Mouse (Mus musculus): ENCODE measurements around the gene Mettl9. TPM values are rescaled to one million over a fixed set of nuclear protein-coding genes. Genes with fewer than 3 reads are reported as not detected.

Mettl9 gene
- polyA plus RNA-seq, 1 experiment from 2014 or later = 228 TPM

DNA sequence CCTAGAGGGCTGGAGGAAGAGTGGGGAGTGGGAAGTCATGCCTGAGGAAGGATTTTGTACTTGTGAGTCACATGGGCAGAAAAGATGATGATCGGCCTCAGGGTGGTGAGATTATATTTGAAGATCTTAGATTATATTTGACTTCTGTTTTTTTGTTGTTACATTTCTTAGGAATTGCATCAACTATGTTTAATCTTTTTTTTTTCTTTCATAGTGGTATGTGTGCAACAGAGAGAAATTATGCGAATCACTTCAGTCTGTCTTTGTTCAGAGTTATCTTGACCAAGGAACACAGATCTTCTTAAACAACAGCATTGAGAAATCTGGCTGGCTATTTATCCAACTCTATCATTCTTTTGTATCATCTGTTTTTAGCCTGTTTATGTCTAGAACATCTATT, 13.4 kb downstream of the Mettl9 start:
- Histone ChIP-seq H3K9ac (no peak overlapping the region), H3K27ac (no peak overlapping the region), H3K4me3 (no peak overlapping the region), H3K4me2 (replicated peaks) (no peak overlapping the region), H3K9me3 (no peaks in the 10 kb centered on the region), H3K36me3 (peaks cover 12% of the 10 kb centered on the region; the same call in 1 of the 2 replicates), H3K4me1 (no peaks in the 10 kb centered on the region), H3K27me3 (no peaks in the 10 kb centered on the region)
- no peak for ATAC-seq (ENCODE audit: insufficient number of reproducible peaks, insufficient read depth, low FRiP score, low TSS enrichment)
- 93% methylated on average over 2 of the region's 2 CpGs for WGBS

DNA sequence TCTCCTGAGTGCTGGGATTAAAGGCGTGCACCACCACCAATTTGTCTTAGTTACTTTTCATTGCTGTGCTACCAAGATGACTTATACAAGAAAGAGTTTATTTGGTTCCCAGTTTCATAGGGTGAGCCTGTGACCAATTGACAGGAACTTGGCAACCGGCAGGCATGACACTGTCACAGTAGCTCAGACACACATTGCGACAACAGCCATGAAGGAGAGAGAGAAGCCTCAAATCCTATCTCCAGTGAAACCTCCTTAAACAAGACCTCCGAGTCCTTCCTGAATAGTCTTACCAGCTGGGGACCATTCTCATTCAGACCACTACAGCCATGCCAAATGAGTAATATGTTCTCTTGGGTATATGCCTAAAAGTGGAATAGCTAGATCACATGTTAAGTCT, 18.8 kb downstream of the Mettl9 start:
- whole genome bisulfite sequencing = 90% methylated on average over 4 of the region's 4 CpGs
- no peaks in the 10 kb centered on the region for H3K9me3 ChIP-seq
- peaks cover 43% of the 10 kb centered on the region for H3K36me3 ChIP-seq
- no peak overlapping the region for H3K4me3 ChIP-seq
- no peaks in the 10 kb centered on the region for H3K4me1 ChIP-seq
- no peak for ATAC-seq (ENCODE audit: insufficient number of reproducible peaks, insufficient read depth, low FRiP score, low TSS enrichment)
- no peak overlapping the region for H3K9ac ChIP-seq
- H3K4me2 ChIP-seq (replicated peaks) = no peak overlapping the region
- H3K27me3 ChIP-seq = no peaks in the 10 kb centered on the region
- H3K27ac ChIP-seq = no peak overlapping the region

DNA sequence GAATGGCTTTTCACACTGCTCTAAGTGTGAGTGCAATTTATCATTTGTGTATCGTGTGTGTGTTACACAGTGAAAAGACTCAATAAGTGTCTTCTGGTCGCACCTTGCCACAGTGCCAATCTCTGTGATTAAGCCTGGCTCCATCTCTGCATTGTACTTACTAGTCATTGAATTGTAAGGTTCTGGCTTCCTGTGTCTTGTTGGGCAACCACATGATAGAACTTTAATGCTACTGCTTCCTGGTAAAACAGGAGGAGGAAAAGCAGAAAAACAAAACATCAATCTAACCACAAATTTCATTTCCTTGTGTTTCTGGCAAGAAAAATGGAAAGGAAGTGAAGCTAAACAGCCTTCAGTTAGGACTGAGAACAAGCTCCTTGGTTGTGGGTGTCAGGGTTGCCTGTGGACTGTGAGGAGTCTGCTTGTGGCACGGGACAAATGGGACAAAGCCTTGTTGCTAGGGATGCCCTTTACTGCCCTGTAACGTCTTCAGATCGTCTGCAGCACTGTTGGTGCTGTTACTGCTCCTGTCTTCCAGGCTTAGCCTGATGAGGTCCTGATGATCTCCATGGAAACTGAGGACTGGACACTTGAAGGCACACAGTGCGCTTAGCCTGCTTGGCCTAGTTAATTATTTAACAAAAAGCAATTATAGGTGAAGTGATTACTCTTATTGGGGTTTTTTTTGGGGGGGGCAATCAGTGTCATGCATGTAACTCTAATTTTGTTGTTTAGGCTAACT, 25.4 kb downstream of the Mettl9 start:
- no peak overlapping the region for H3K9ac ChIP-seq
- 78% methylated on average over 6 of the region's 6 CpGs for WGBS
- H3K4me2 ChIP-seq (replicated peaks) = no peak overlapping the region
- no peaks in the 10 kb centered on the region for H3K4me1 ChIP-seq
- no peak overlapping the region for H3K4me3 ChIP-seq
- H3K36me3 ChIP-seq = peaks cover 41% of the 10 kb centered on the region
- H3K27me3 ChIP-seq = no peaks in the 10 kb centered on the region
- ATAC-seq (ENCODE audit: insufficient number of reproducible peaks, insufficient read depth, low FRiP score, low TSS enrichment) = no peak
- no peak overlapping the region for H3K27ac ChIP-seq
- no peaks in the 10 kb centered on the region for H3K9me3 ChIP-seq

DNA sequence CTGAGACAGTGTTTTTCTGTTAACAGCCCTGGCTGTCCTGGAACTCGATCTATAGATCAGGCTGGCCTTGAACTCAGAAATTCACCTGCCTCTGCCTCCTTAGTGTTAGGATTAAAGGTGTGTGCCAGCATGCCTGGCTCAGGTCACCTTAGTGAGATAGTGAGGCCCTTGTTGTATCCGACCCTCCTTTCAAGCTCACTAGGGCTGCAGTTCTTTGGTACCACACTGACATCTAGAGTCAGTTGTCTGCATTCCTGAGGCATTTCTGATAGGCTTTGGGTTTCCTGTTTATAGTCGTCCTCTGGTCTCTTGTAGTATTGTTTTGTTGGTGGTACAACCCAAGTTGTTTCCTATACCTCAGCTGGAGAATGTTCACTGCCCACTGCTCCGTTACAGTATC, 30.1 kb downstream of the Mettl9 start:
- no peaks in the 10 kb centered on the region for H3K4me1 ChIP-seq

DNA sequence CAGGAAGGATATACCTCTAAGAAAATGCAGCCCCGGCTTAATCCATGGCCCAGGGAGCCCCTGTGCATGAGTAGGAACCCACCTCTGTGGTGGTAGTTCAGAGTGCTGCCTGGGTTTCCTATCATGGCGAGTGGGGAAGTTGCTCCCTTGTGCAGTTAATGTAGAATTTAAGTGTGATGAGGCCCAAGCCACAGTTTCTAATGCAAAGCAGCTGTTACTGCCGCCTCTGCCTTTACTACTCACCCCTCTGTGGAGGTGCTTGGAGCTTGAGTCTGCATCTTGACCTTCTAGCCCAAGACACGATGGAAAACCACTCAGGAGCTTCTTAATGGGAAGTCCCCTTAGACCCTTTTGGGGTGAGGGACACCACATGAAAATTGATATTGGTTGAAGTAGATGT, 37.0 kb downstream of the Mettl9 start:
- no peaks in the 10 kb centered on the region for H3K27me3 ChIP-seq
- no peak overlapping the region for H3K27ac ChIP-seq
- no peaks in the 10 kb centered on the region for H3K9me3 ChIP-seq
- H3K36me3 ChIP-seq = peaks cover 54% of the 10 kb centered on the region
- no peaks in the 10 kb centered on the region for H3K4me1 ChIP-seq
- H3K9ac ChIP-seq = no peak overlapping the region
- no peak overlapping the region for H3K4me2 ChIP-seq (replicated peaks)
- WGBS = 78% methylated on average over 4 of the region's 4 CpGs
- ATAC-seq (ENCODE audit: insufficient number of reproducible peaks, insufficient read depth, low FRiP score, low TSS enrichment) = no peak
- H3K4me3 ChIP-seq = no peak overlapping the region

More for the DNA sequence above, 30.1 kb downstream of the Mettl9 start:
- no peak overlapping the region for H3K4me3 ChIP-seq
- no peak overlapping the region for H3K27ac ChIP-seq
- H3K4me2 ChIP-seq (replicated peaks) = no peak overlapping the region
- H3K9me3 ChIP-seq = no peaks in the 10 kb centered on the region
- H3K36me3 ChIP-seq = peaks cover 18% of the 10 kb centered on the region
- H3K9ac ChIP-seq = no peak overlapping the region
- 63% methylated on average over 4 of the region's 4 CpGs for WGBS
- H3K27me3 ChIP-seq = no peaks in the 10 kb centered on the region
- ATAC-seq (ENCODE audit: insufficient number of reproducible peaks, insufficient read depth, low FRiP score, low TSS enrichment) = no peak

DNA sequence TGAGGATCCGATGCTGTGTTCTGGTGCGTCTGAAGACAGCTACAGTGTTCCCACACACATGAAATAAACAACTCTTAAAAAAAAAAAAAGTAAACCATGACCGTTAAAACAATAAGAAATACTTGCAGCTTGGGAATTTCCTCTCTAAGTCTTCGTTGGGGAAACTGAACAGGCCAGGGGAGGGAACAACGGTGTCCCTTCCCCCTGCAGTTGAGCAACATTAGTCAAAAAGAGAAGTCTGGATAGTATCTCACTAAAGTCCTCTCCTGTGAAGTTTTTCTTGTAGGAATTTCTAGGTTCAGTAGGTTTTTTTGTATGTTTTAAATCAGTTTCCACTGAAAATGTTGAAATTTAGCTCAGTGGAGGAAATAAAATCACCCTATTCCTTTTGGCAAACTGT, 38.3 kb downstream of the Mettl9 start:
- peaks cover 62% of the 10 kb centered on the region for H3K36me3 ChIP-seq
- H3K27ac ChIP-seq = no peak overlapping the region
- WGBS = 81% methylated on average over 5 of the region's 5 CpGs
- no peaks in the 10 kb centered on the region for H3K4me1 ChIP-seq
- ATAC-seq (ENCODE audit: insufficient number of reproducible peaks, insufficient read depth, low FRiP score, low TSS enrichment) = no peak
- H3K27me3 ChIP-seq = no peaks in the 10 kb centered on the region
- no peak overlapping the region for H3K9ac ChIP-seq
- no peak overlapping the region for H3K4me3 ChIP-seq
- no peaks in the 10 kb centered on the region for H3K9me3 ChIP-seq
- H3K4me2 ChIP-seq (replicated peaks) = no peak overlapping the region

DNA sequence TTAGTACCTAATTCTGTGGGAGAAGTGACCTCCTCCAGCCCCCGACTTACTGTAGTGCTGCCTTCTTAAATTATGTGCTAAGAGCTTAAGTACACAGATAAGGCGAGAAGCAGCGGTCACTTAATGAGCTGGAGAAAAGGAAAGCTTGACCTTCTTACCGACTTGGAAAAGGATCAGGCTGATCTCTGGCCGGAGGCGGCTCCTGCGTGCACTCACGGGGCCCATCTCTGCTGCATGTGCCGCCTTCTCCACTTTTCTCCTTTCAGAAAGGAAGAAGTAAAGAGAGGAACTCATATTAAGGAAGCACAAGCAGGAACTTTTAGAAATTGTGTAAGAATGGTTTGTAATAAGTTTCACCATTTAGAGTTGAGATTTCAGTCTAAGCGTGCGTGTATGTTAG, 40.0 kb downstream of the Mettl9 start, which contains the start of gene Igsf6:
Igsf6 (minus strand) TSS at position 292 of the 400 bp plus-strand sequence.
- Histone ChIP-seq H3K9ac (no peak within 1 kb of the TSS), H3K4me3 (no peak within 1 kb of the TSS), H3K27me3 (no peaks in the 10 kb centered on the region), H3K4me2 (replicated peaks) (no peak within 1 kb of the TSS), H3K27ac (no peak within 1 kb of the TSS), H3K4me1 (no peaks in the 10 kb centered on the region), H3K36me3 (peaks cover 66% of the 10 kb centered on the region), H3K9me3 (no peaks in the 10 kb centered on the region)
- ATAC-seq (ENCODE audit: insufficient number of reproducible peaks, insufficient read depth, low FRiP score, low TSS enrichment) = no peak
- 77% methylated on average over 11 of the region's 11 CpGs for WGBS

DNA sequence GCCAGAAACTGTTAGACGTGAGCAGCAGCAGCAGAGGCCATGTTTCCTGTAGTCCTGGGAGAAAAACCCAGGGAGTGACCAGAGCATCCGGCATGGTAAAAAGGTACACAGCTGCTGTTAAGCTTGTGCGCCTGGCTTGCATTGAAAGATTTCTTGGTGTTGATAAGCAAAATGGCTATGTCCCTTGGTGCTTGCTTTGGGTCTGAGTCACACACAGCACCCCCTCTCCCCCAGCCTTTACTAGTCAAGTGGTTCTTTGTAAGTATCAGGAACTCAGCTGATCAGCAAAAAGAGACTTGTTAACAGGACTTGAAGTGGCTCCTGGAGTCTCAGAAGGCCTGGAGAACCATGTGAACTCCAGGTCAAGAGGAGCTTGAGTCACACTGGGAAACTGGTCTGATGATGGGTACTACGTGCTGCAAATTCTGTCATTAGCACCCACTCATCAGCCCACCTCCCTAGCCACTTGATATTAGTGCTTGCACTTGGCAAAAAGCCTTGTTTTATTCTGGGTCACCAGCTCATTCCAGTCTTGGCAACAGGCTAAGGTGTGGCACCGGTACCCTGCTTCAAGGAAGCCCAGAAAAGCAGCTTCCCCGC, 40.7 kb downstream of the Mettl9 start:
- Histone ChIP-seq H3K4me2 (replicated peaks) (no peak overlapping the region), H3K27ac (no peak overlapping the region), H3K27me3 (no peaks in the 10 kb centered on the region), H3K36me3 (peaks cover 62% of the 10 kb centered on the region), H3K4me3 (no peak overlapping the region), H3K9ac (no peak overlapping the region), H3K9me3 (no peaks in the 10 kb centered on the region), H3K4me1 (no peaks in the 10 kb centered on the region)
- no peak for ATAC-seq (ENCODE audit: insufficient number of reproducible peaks, insufficient read depth, low FRiP score, low TSS enrichment)
- 85% methylated on average over 6 of the region's 6 CpGs for WGBS

DNA sequence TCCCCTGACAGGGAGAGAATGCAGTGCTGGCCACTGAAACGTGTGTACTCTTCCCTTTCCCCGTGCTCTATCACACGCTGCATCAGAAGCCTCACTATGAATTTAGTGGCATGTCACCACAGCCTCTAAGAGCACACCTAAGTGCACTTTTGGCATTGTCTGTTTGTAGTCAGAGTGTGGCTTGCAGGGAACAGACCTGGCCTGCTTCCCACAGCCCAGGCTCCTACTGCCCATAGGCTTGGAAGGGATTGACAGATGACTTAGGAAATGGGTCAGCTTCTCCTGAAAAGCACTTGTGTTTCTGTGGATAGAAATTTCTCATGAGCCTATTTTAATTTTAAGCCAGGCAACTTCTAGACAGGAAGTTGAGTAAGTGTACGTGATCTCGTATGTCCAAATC, 41.2 kb downstream of the Mettl9 start:
- Histone ChIP-seq H3K4me3 (no peak overlapping the region), H3K9ac (no peak overlapping the region), H3K4me1 (no peaks in the 10 kb centered on the region), H3K9me3 (no peaks in the 10 kb centered on the region), H3K36me3 (peaks cover 57% of the 10 kb centered on the region), H3K27ac (no peak overlapping the region), H3K4me2 (replicated peaks) (no peak overlapping the region), H3K27me3 (no peaks in the 10 kb centered on the region)
- ATAC-seq (ENCODE audit: insufficient number of reproducible peaks, insufficient read depth, low FRiP score, low TSS enrichment) = no peak
- WGBS = 90% methylated on average over 5 of the region's 5 CpGs

DNA sequence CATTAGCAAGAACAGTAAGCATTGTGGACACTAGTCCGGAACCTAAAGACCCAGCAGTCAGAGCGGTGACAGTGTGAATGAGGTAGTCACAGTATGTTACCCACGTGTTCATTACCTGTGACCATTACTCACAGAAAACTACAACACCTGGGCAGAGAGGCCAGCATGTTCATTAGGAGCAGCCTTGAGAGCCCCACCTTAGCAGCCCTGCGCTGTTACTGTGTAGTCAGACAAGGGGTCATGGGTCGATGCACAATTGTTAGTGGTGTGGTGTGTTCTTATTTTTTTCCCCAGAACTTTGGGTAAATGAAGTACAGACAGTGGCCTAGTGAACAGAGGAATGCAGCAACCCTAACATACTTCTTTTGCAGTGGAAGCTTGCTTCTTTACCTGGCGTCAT, 43.1 kb downstream of the Mettl9 start:
- 90% methylated on average over 6 of the region's 6 CpGs for WGBS
- ATAC-seq (ENCODE audit: insufficient number of reproducible peaks, insufficient read depth, low FRiP score, low TSS enrichment) = peak; percentile 35; the same call in 1 of the 2 replicates
- Histone ChIP-seq H3K36me3 (peaks cover 39% of the 10 kb centered on the region), H3K27me3 (no peaks in the 10 kb centered on the region), H3K9ac (no peak overlapping the region), H3K4me2 (replicated peaks) (no peak overlapping the region), H3K9me3 (no peaks in the 10 kb centered on the region), H3K4me1 (peaks cover 5% of the 10 kb centered on the region; the same call in 1 of the 2 replicates), H3K4me3 (no peak overlapping the region), H3K27ac (no peak overlapping the region)

DNA sequence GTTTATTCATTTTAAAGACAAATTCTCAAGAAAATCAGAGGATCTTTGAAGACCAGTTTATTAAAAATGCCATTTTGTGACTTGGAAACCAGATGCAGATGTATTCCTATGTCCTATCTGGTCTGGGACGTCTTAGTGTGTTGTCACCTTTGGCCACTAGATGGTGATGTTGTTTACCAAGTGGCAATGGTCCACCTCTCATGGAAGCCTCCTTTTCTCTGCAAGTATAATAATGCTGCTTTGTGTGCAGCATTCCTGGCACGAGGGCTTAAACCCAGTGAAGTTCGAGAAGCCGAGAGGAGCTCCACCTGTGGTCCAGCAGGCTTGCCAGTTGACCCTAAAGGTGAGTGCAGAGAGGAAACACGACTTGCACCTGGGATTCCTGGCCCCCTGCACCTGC, 43.6 kb downstream of the Mettl9 start:
- peaks cover 5% of the 10 kb centered on the region; the same call in 1 of the 2 replicates for H3K4me1 ChIP-seq
- H3K9ac ChIP-seq = no peak overlapping the region
- 0 out of 2 replicates have a peak, but pooled peaks have one; percentile 28 for ATAC-seq (ENCODE audit: insufficient number of reproducible peaks, insufficient read depth, low FRiP score, low TSS enrichment)
- H3K4me3 ChIP-seq = no peak overlapping the region
- H3K27me3 ChIP-seq = no peaks in the 10 kb centered on the region
- peaks cover 39% of the 10 kb centered on the region for H3K36me3 ChIP-seq
- H3K9me3 ChIP-seq = no peaks in the 10 kb centered on the region
- H3K27ac ChIP-seq = no peak overlapping the region
- WGBS = 16% methylated on average over 5 of the region's 5 CpGs
- H3K4me2 ChIP-seq (replicated peaks) = no peak overlapping the region

DNA sequence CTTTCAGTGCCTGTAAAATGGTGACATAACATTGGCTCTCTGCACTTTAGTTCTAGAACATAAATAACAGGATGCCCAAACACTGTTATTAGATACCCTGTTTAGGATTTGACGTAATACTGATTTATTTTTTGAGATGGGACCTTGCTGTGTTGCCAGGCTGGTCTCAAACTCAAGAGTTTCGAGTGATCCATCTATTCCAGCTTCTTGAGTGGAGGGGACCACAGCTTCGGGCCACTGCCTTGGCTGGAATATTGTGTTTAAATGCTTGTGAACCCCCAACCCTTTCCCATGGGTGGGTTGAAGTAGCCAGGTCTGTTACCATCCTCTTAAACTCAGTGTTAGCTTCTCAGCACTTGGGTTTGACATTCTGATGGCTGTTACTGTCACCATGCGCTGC, 47.1 kb downstream of the Mettl9 start, which contains the start of gene Otoa:
Otoa (plus strand) TSS at position 301 of the 400 bp plus-strand sequence.
- no peak within 1 kb of the TSS for H3K27ac ChIP-seq

More for the DNA sequence above, 47.1 kb downstream of the Mettl9 start, which contains the start of gene Otoa:
- H3K9ac ChIP-seq = no peak within 1 kb of the TSS
- no peak for ATAC-seq (ENCODE audit: insufficient number of reproducible peaks, insufficient read depth, low FRiP score, low TSS enrichment)
- peaks cover 19% of the 10 kb centered on the region; the same call in 1 of the 2 replicates for H3K4me1 ChIP-seq
- peaks cover 17% of the 10 kb centered on the region for H3K36me3 ChIP-seq
- no peaks in the 10 kb centered on the region for H3K9me3 ChIP-seq
- no peak within 1 kb of the TSS for H3K4me3 ChIP-seq
- 82% methylated on average over 4 of the region's 4 CpGs for WGBS
- H3K4me2 ChIP-seq (replicated peaks) = no peak within 1 kb of the TSS
- no peaks in the 10 kb centered on the region for H3K27me3 ChIP-seq
